Mouse (Mus musculus): ENCODE measurements around the gene Sumo3.

GRCm38 (mm10) chr10:77560090-77560489, 45.8 kb upstream of the Sumo3 start:
- no peak for TF ChIP-seq CTCF (conservative IDR thresholded peaks at IDR 0.05; ENCODE audit: low read length)
- no peak for TF ChIP-seq NANOG (IDR thresholded peaks at IDR 0.05; ENCODE audit: borderline replicate concordance, low read length)
